Mouse (Mus musculus): ENCODE results near the gene Gpr62.

GRCm38 (mm10) chr9:106470991-106471750 is 5.4 kb upstream of the Gpr62 start:
- TF ChIP-seq CTCF (IDR thresholded peaks at IDR 0.05; ENCODE audit: insufficient read depth, low read length): no peak
- no peak for TF ChIP-seq POLR2A (IDR thresholded peaks at IDR 0.05; ENCODE audit: borderline replicate concordance, extremely low read depth, low read depth, low read length)

Measured in lung, adult 2 months (tissue).